Mouse (Mus musculus): Measurements from ENCODE around the gene Sec24c. TPM values are rescaled to one million over a fixed set of nuclear protein-coding genes. Genes with fewer than 3 reads are reported as not detected.

Gene Sec24c
- polyA plus RNA-seq, 2 experiments, result 28.4 to 37.1 TPM

- H3K4me3 ChIP-seq (ENCODE audit: insufficient read depth in 1 of 2, low read depth in 2 of 2, low read length in 2 of 2), result no peak overlapping the region
- H3K36me3 ChIP-seq (replicated peaks; ENCODE audit: control insufficient read depth, insufficient read depth, low read depth), result peaks cover 66% of the 10 kb centered on the region
- H3K9ac ChIP-seq (replicated peaks), result no peak overlapping the region
- no peaks in the 10 kb centered on the region for H3K9me3 ChIP-seq (ENCODE audit: control insufficient read depth, low read length)
- no peak for DNase-seq (ENCODE audit: low read depth in 3 of 3, low spot score in 3 of 3)
- 76% methylated on average over 4 of the region's 4 CpGs for WGBS (ENCODE audit: insufficient replicate concordance)
- H3K4me1 ChIP-seq (replicated peaks; ENCODE audit: control insufficient read depth in 2 of 2, insufficient read depth in 2 of 2, low read length in 1 of 2), result peaks cover 8 to 11% of the 10 kb centered on the region in 2 experiments; a peak in 3 of 4 replicates
- H3K27ac ChIP-seq, result no peak overlapping the region
- TF ChIP-seq EP300 (IDR thresholded peaks at IDR 0.05; ENCODE audit: low read depth) (no peak), CTCF (IDR thresholded peaks at IDR 0.05; ENCODE audit: low read depth) (no peak)
- H3K4me2 ChIP-seq (ENCODE audit: low read depth), result no peak overlapping the region
- no peak for ATAC-seq (ENCODE audit: insufficient read depth)
- H3K27me3 ChIP-seq (ENCODE audit: control insufficient read depth, insufficient read depth, low read length), result no peaks in the 10 kb centered on the region
These were observed 3.8 kb downstream of the Sec24c start for GRCm38 (mm10) chr14:20677906-20678305.

DNA sequence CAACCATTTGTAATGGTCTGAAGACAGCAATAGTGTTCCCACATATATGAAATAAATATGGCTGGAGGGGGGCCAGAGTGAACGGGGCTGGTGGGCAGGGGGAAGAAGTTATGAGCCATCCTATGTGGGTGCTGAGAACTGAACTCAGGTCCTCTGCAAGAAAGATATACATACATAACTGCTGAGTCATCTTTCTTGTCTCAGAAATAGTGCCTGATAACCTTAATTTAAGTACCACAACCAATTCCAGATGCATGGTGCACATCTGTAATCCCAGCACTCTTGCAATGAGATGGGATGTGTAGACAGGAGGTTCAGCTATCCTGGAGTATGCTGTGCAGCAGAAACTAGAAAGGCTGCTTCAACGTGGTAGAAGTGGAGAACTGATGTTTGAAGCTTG, 7.6 kb downstream of the Sec24c start:
- ATAC-seq (ENCODE audit: insufficient read depth), result no peak

DNA sequence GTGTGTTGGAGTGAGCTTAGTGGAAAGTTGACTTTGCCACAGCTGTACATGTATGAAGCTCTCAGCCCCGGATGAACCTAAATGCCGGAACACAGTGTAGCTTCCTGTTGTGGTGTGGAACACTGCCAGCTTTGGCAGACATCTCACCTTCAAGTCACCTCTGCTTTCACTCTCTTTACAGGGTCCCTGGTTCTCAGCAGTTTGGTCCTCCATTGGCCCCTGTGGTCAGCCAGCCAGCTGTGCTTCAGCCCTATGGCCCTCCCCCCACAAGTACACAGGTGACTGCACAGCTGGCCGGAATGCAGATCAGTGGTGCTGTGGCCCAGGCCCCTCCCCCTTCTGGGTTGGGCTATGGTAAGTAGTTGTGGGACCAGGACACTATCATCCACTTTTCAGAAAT, 8.4 kb downstream of the Sec24c start:
- Histone ChIP-seq H3K4me2 (ENCODE audit: low read depth) (no peak overlapping the region), H3K4me1 (replicated peaks; ENCODE audit: control insufficient read depth in 2 of 2, insufficient read depth in 2 of 2, low read length in 1 of 2) (0 out of 4 replicates have a peak, but pooled peaks cover 0 to 2% of the 10 kb centered on the region in 2 experiments), H3K36me3 (replicated peaks; ENCODE audit: control insufficient read depth, insufficient read depth, low read depth) (peaks cover 96% of the 10 kb centered on the region), H3K9me3 (ENCODE audit: control insufficient read depth, low read length) (no peaks in the 10 kb centered on the region), H3K4me3 (ENCODE audit: insufficient read depth in 1 of 2, low read depth in 2 of 2, low read length in 2 of 2) (no peak overlapping the region), H3K27me3 (ENCODE audit: control insufficient read depth, insufficient read depth, low read length) (no peaks in the 10 kb centered on the region), H3K9ac (replicated peaks) (no peak overlapping the region), H3K27ac (no peak overlapping the region)
- DNase-seq (ENCODE audit: low read depth in 3 of 3, low spot score in 3 of 3), result no peak
- TF ChIP-seq CTCF (IDR thresholded peaks at IDR 0.05; ENCODE audit: low read depth) (no peak), EP300 (IDR thresholded peaks at IDR 0.05; ENCODE audit: low read depth) (no peak)
- ATAC-seq (ENCODE audit: insufficient read depth), result peak; percentile 48
- 59% methylated on average over 3 of the region's 3 CpGs for WGBS (ENCODE audit: insufficient replicate concordance)

More for the DNA sequence above, 7.6 kb downstream of the Sec24c start:
- no peak overlapping the region for H3K4me2 ChIP-seq (ENCODE audit: low read depth)
- H3K4me3 ChIP-seq (ENCODE audit: insufficient read depth in 1 of 2, low read depth in 2 of 2, low read length in 2 of 2), result no peak overlapping the region
- TF ChIP-seq EP300 (IDR thresholded peaks at IDR 0.05; ENCODE audit: low read depth) (no peak), CTCF (IDR thresholded peaks at IDR 0.05; ENCODE audit: low read depth) (no peak)
- H3K9me3 ChIP-seq (ENCODE audit: control insufficient read depth, low read length), result no peaks in the 10 kb centered on the region
- peaks cover 95% of the 10 kb centered on the region for H3K36me3 ChIP-seq (replicated peaks; ENCODE audit: control insufficient read depth, insufficient read depth, low read depth)
- H3K4me1 ChIP-seq (replicated peaks; ENCODE audit: control insufficient read depth in 2 of 2, insufficient read depth in 2 of 2, low read length in 1 of 2), result 0 out of 4 replicates have a peak, but pooled peaks cover 0 to 2% of the 10 kb centered on the region in 2 experiments
- H3K27me3 ChIP-seq (ENCODE audit: control insufficient read depth, insufficient read depth, low read length), result no peaks in the 10 kb centered on the region
- DNase-seq (ENCODE audit: low read depth in 3 of 3, low spot score in 3 of 3), result no peak
- WGBS (ENCODE audit: insufficient replicate concordance), result 79% methylated on average over 2 of the region's 2 CpGs
- H3K9ac ChIP-seq (replicated peaks), result no peak overlapping the region
- H3K27ac ChIP-seq, result no peak overlapping the region

- H3K36me3 ChIP-seq (replicated peaks; ENCODE audit: control insufficient read depth, insufficient read depth, low read depth), result peaks cover 93% of the 10 kb centered on the region
- no peak for TF ChIP-seq CTCF (IDR thresholded peaks at IDR 0.05; ENCODE audit: low read depth)
- no peak for TF ChIP-seq EP300 (IDR thresholded peaks at IDR 0.05; ENCODE audit: low read depth)
These were observed 12.5 kb downstream of the Sec24c start for GRCm38 (mm10) chr14:20686576-20686975.

GRCm38 (mm10) chr14:20689009-20689408, 14.9 kb downstream of the Sec24c start:
- no peak for TF ChIP-seq EP300 (IDR thresholded peaks at IDR 0.05; ENCODE audit: low read depth)
- TF ChIP-seq CTCF (IDR thresholded peaks at IDR 0.05; ENCODE audit: low read depth), result no peak
- Histone ChIP-seq H3K4me1 (replicated peaks; ENCODE audit: control insufficient read depth in 2 of 2, insufficient read depth in 2 of 2, low read length in 1 of 2) (peaks cover 2 to 4% of the 10 kb centered on the region in 2 experiments; a peak in 2 of 4 replicates), H3K9me3 (ENCODE audit: control insufficient read depth, low read length) (no peaks in the 10 kb centered on the region), H3K9ac (replicated peaks) (no peak overlapping the region), H3K36me3 (replicated peaks; ENCODE audit: control insufficient read depth, insufficient read depth, low read depth) (peaks cover 92% of the 10 kb centered on the region), H3K27ac (no peak overlapping the region), H3K4me2 (ENCODE audit: low read depth) (no peak overlapping the region), H3K4me3 (ENCODE audit: insufficient read depth in 1 of 2, low read depth in 2 of 2, low read length in 2 of 2) (no peak overlapping the region), H3K27me3 (ENCODE audit: control insufficient read depth, insufficient read depth, low read length) (no peaks in the 10 kb centered on the region)
- DNase-seq (ENCODE audit: low read depth in 3 of 3, low spot score in 3 of 3) (no peak), ATAC-seq (ENCODE audit: insufficient read depth) (no peak)
- WGBS (ENCODE audit: insufficient replicate concordance), result 80% methylated on average over 2 of the region's 2 CpGs

More at GRCm38 (mm10) chr14:20686576-20686975, 12.5 kb downstream of the Sec24c start:
- H3K4me3 ChIP-seq (ENCODE audit: insufficient read depth in 1 of 2, low read depth in 2 of 2, low read length in 2 of 2), result no peak overlapping the region
- no peaks in the 10 kb centered on the region for H3K27me3 ChIP-seq (ENCODE audit: control insufficient read depth, insufficient read depth, low read length)
- H3K4me1 ChIP-seq (replicated peaks; ENCODE audit: control insufficient read depth in 2 of 2, insufficient read depth in 2 of 2, low read length in 1 of 2), result 0 out of 4 replicates have a peak, but pooled peaks cover 0 to 2% of the 10 kb centered on the region in 2 experiments
- no peak overlapping the region for H3K4me2 ChIP-seq (ENCODE audit: low read depth)
- H3K27ac ChIP-seq, result no peak overlapping the region
- H3K9me3 ChIP-seq (ENCODE audit: control insufficient read depth, low read length), result no peaks in the 10 kb centered on the region
- ATAC-seq (ENCODE audit: insufficient read depth) (no peak), DNase-seq (ENCODE audit: low read depth in 3 of 3, low spot score in 3 of 3) (no peak)
- WGBS (ENCODE audit: insufficient replicate concordance), result 90% methylated on average over 3 of the region's 3 CpGs
- H3K9ac ChIP-seq (replicated peaks), result no peak overlapping the region
